Mouse (Mus musculus) lung, postnatal 14 days (tissue): ENCODE data around the gene Atad1.
"Not testable (repeated sequence)": the region's sequence is repeated elsewhere in the genome, so short reads cannot be mapped to it uniquely, and the experiment has no call there.

ENCODE experiments used
- DNase-seq: peaks from one replicate; pipeline ENCODE4 v3.0.0; 2021

Atad1 gene

GRCm38 (mm10) chr19:32667830-32668229 lies 71.8 kb downstream of the Atad1 start:
- DNase-seq: not testable (repeated sequence)

- no peak for DNase-seq
Measured at GRCm38 (mm10) chr19:32665243-32665642, 74.3 kb downstream of the Atad1 start.

- no peak for DNase-seq
Measured at GRCm38 (mm10) chr19:32662936-32663335, 76.7 kb downstream of the Atad1 start.

- no peak for DNase-seq
Measured at GRCm38 (mm10) chr19:32659346-32659745, 80.2 kb downstream of the Atad1 start.

- no peak for DNase-seq
Measured at GRCm38 (mm10) chr19:32653630-32654362, 85.8 kb downstream of the Atad1 start.

GRCm38 (mm10) chr19:32653122-32653521 lies 86.5 kb downstream of the Atad1 start:
- DNase-seq: no peak

- DNase-seq: no peak
Measured at GRCm38 (mm10) chr19:32651046-32651445, 88.5 kb downstream of the Atad1 start.

- no peak for DNase-seq
Measured at GRCm38 (mm10) chr19:32648019-32648571, 91.5 kb downstream of the Atad1 start.

GRCm38 (mm10) chr19:32646382-32646781 lies 93.2 kb downstream of the Atad1 start:
- no peak for DNase-seq

GRCm38 (mm10) chr19:32645939-32646338 lies 93.6 kb downstream of the Atad1 start:
- no peak for DNase-seq

- DNase-seq: no peak
Measured at GRCm38 (mm10) chr19:32643642-32644041, 95.9 kb downstream of the Atad1 start.

- no peak for DNase-seq
Measured at GRCm38 (mm10) chr19:32641995-32642394, 97.6 kb downstream of the Atad1 start.

- no peak for DNase-seq
Measured at GRCm38 (mm10) chr19:32641535-32641934, 98.1 kb downstream of the Atad1 start.

GRCm38 (mm10) chr19:32638276-32638903 lies 101.2 kb downstream of the Atad1 start:
- DNase-seq: no peak

- DNase-seq: peak; percentile 25
Measured at GRCm38 (mm10) chr19:32637357-32638275, 102.0 kb downstream of the Atad1 start.

GRCm38 (mm10) chr19:32634916-32635315 lies 104.7 kb downstream of the Atad1 start:
- DNase-seq: no peak

- DNase-seq: no peak
Measured at GRCm38 (mm10) chr19:32628572-32629132, 110.9 kb downstream of the Atad1 start.

GRCm38 (mm10) chr19:32627631-32628030 lies 112.0 kb downstream of the Atad1 start:
- no peak for DNase-seq

GRCm38 (mm10) chr19:32626768-32627331 lies 112.7 kb downstream of the Atad1 start:
- no peak for DNase-seq

- no peak for DNase-seq
Measured at GRCm38 (mm10) chr19:32622142-32622541, 117.4 kb downstream of the Atad1 start.
